Mouse (Mus musculus) cortical plate, adult 2 months (tissue): ENCODE results near the gene Smim6.

Experiments used
- CTCF ChIP-seq: fragments of 200-500 bp; IDR thresholded peaks from 2 replicates; pipeline ENCODE4 v1.5.1; 2011; ENCODE audit warnings: mild to moderate bottlenecking, control low read depth, low read length; ENCODE audit not compliant: insufficient read depth; ENCODE audit errors: extremely low read depth
- POLR2A ChIP-seq: fragments of 200-500 bp; IDR thresholded peaks from 2 replicates; pipeline ENCODE4 v1.6.1; 2011; ENCODE audit warnings: mild to moderate bottlenecking, low read length, control low read depth; ENCODE audit not compliant: insufficient read depth; ENCODE audit errors: extremely low read depth

DNA sequence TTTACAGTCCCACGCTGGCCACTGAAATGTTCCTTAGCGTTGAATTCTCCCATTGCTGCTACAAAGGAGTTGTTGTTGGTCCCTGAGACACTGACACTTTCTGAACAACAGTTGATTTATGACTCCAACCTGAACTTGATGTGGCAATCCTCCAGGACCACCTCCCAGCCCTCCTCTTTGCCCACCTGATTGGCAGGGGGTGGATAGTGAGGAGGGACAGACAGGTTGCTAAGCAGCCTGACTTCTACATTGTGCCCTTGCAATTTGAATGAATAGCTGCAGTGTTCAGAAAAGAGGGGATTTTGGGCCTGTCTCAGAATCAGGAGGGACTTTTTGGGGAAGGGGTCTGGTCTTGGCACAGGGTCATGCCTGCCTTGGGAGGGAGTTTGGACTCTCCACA is 38.9 kb downstream of the Smim6 start:
- TF ChIP-seq POLR2A (no peak), CTCF (no peak)
